8 mouse cellular contexts compared by ENCODE assay signal in the genomic region with DNA sequence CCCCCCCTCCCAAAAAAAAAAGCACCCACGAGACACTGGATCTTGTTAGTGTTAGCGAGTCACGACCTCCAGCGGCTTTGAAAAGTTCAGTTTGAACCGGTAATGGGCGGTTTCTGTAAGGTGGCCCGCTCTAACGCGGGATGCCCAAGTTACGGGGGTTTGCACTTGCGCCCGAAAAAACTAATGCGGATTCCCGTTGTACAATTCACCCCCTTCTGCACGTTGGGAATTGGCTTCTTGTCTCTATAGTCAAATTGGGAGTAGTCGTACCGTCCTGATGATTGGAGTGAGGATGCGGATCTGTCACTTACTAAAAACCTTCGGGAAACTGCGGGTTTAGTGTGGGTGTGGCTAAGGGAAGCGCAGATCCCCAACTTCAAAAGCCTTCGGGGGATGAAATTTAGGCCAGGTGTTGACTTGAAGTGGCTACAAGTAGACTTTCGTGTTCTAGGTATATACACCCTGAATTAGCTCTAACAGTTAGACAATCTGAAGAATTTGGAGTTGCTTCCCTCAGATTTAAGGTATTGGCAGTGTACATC. TPM values are rescaled to one million over a fixed set of nuclear protein-coding genes. Genes with fewer than 3 reads are reported as not detected.
DNase-seq lines count a peak whose midpoint lies in the region; ATAC-seq and TF ChIP-seq lines count a peak whose summit lies in the region.

No protein-coding gene starts in this region.

- peak overlapping the region; percentile 49 for H3K4me2 ChIP-seq in kidney, embryonic 14.5 days (replicated peaks; ENCODE audit: low read depth, low read length)
- peak overlapping the region; percentile 70 for H3K4me2 ChIP-seq in intestine, embryonic 15.5 days (replicated peaks)
- peak overlapping the region; percentile 89 for H3K4me2 ChIP-seq in midbrain, embryonic 14.5 days (ENCODE audit: low read length)

- H3K27me3 ChIP-seq in kidney, embryonic 14.5 days (ENCODE audit: control insufficient read depth, insufficient read depth, low read length): no peaks in the 10 kb centered on the region
- H3K27me3 ChIP-seq in intestine, embryonic 15.5 days (replicated peaks): no peaks in the 10 kb centered on the region
- no peaks in the 10 kb centered on the region for H3K27me3 ChIP-seq in midbrain, embryonic 14.5 days (ENCODE audit: control insufficient read depth, insufficient read depth, low read length)

- H3K27ac ChIP-seq in kidney, embryonic 14.5 days (ENCODE audit: low read depth, low read length): peak overlapping the region; percentile 85; the same call in 1 of the 2 replicates
- H3K27ac ChIP-seq in embryonic fibroblast, embryonic 13.5 days (ENCODE audit: insufficient read depth, low read length): no peak overlapping the region
- peak overlapping the region; percentile 92; the same call in 1 of the 2 replicates for H3K27ac ChIP-seq in intestine, embryonic 15.5 days
- H3K27ac ChIP-seq in midbrain, embryonic 14.5 days (replicated peaks; ENCODE audit: low read depth, low read length): no peak overlapping the region

- peak; percentile 24; the same call in 1 of the 2 replicates for ATAC-seq in kidney, embryonic 14.5 days (ENCODE audit: low FRiP score, low TSS enrichment)
- ATAC-seq in intestine, embryonic 15.5 days: no peak; the same call in 1 of the 2 replicates
- ATAC-seq in midbrain, embryonic 14.5 days (ENCODE audit: low FRiP score, low TSS enrichment): no peak

- TF ChIP-seq CTCF in embryonic fibroblast, embryonic 13.5 days (IDR thresholded peaks at IDR 0.05; ENCODE audit: borderline replicate concordance, insufficient read depth, low read length): no peak

- H3K4me3 ChIP-seq in kidney, embryonic 14.5 days (ENCODE audit: low read length): peak overlapping the region; percentile 68
- H3K4me3 ChIP-seq in embryonic fibroblast, embryonic 13.5 days (ENCODE audit: insufficient read depth, low read length): peak overlapping the region; percentile 87
- H3K4me3 ChIP-seq in intestine, embryonic 15.5 days (replicated peaks): peak overlapping the region; percentile 77
- H3K4me3 ChIP-seq in midbrain, embryonic 14.5 days (replicated peaks; ENCODE audit: low read depth, low read length): peak overlapping the region; percentile 96

- H3K9me3 ChIP-seq in kidney, embryonic 14.5 days (ENCODE audit: control insufficient read depth, low read length): no peaks in the 10 kb centered on the region
- H3K9me3 ChIP-seq in intestine, embryonic 15.5 days: no peaks in the 10 kb centered on the region
- no peaks in the 10 kb centered on the region for H3K9me3 ChIP-seq in midbrain, embryonic 14.5 days (ENCODE audit: control insufficient read depth, low read length)

- under 1% methylated on average over 23 of the region's 23 CpGs for WGBS in kidney, embryonic 14.5 days
- WGBS in intestine, embryonic 15.5 days: 1% methylated on average over 23 of the region's 23 CpGs
- 2% methylated on average over 23 of the region's 23 CpGs for WGBS in midbrain, embryonic 14.5 days

- DNase-seq in kidney, postnatal 10 days: no peak
- peak; percentile 19 for DNase-seq in Muller cell, postnatal 12 days (ENCODE audit: inconsistent ontology term)
- DNase-seq in midbrain, embryonic 14.5 days: peak; percentile 66
- DNase-seq in thymus, postnatal 25 days: peak; percentile 52
- no peak for DNase-seq in left cerebral cortex, adult 11 months (ENCODE audit: low spot score)

- H3K4me1 ChIP-seq in kidney, embryonic 14.5 days (ENCODE audit: control insufficient read depth, insufficient read depth, low read length): peaks cover 3% of the 10 kb centered on the region; the same call in 1 of the 2 replicates
- no peaks in the 10 kb centered on the region for H3K4me1 ChIP-seq in embryonic fibroblast, embryonic 13.5 days (ENCODE audit: control insufficient read depth, insufficient read depth, low read length)
- peaks cover 3% of the 10 kb centered on the region; the same call in 1 of the 2 replicates for H3K4me1 ChIP-seq in intestine, embryonic 15.5 days (replicated peaks)
- H3K4me1 ChIP-seq in midbrain, embryonic 14.5 days (ENCODE audit: control insufficient read depth, insufficient read depth, low read length): peaks cover 5% of the 10 kb centered on the region

- H3K36me3 ChIP-seq in kidney, embryonic 14.5 days (ENCODE audit: control insufficient read depth, insufficient read depth, low read length): peaks cover 20% of the 10 kb centered on the region; the same call in 1 of the 2 replicates
- no peaks in the 10 kb centered on the region for H3K36me3 ChIP-seq in intestine, embryonic 15.5 days
- peaks cover 31% of the 10 kb centered on the region for H3K36me3 ChIP-seq in midbrain, embryonic 14.5 days (ENCODE audit: control insufficient read depth, insufficient read depth, low read length)

- peak overlapping the region; percentile 81 for H3K9ac ChIP-seq in kidney, embryonic 14.5 days (ENCODE audit: low read depth, low read length)
- peak overlapping the region; percentile 89 for H3K9ac ChIP-seq in intestine, embryonic 15.5 days
- peak overlapping the region; percentile 78 for H3K9ac ChIP-seq in midbrain, embryonic 14.5 days (replicated peaks; ENCODE audit: low read length)

- TF ChIP-seq POLR2A in embryonic fibroblast, embryonic 13.5 days (IDR thresholded peaks at IDR 0.05; ENCODE audit: low read depth, low read length): no peak

RNA-seq across cellular contexts. Expression of a gene that starts 0.8 kb away (rescaled TPM):
- polyA plus RNA-seq in kidney, embryonic 14.5 days (2014; fragmentation: Nextera tagmentation; extraction: Ambion mirVana): 88.2 and 98.4 TPM in 2 replicates
- 49.1 and 50.9 TPM in 2 replicates for polyA plus RNA-seq in embryonic fibroblast, embryonic 13.5 days (2011; ENCODE audit: insufficient read length, low read depth, missing spikeins)
- 57.5 and 60.6 TPM in 2 replicates for polyA plus RNA-seq in intestine, embryonic 15.5 days (2015; fragmentation: Nextera tagmentation; extraction: Ambion mirVana)
- 68.3 and 74.3 TPM in 2 replicates for polyA plus RNA-seq in midbrain, embryonic 14.5 days (2014; fragmentation: Nextera tagmentation; extraction: Ambion mirVana)

RNA-seq across cellular contexts. Expression of a gene that starts 17.2 kb away (rescaled TPM):
- polyA plus RNA-seq in kidney, embryonic 14.5 days (2014; fragmentation: Nextera tagmentation; extraction: Ambion mirVana): 0.16 TPM in 1 of 2 replicates, not detected in the other
- polyA plus RNA-seq in embryonic fibroblast, embryonic 13.5 days (2011; ENCODE audit: insufficient read length, low read depth, missing spikeins): 0.44 and 1.9 TPM in 2 replicates
- 0.08 and 0.16 TPM in 2 replicates for polyA plus RNA-seq in intestine, embryonic 15.5 days (2015; fragmentation: Nextera tagmentation; extraction: Ambion mirVana)
- 0.18 TPM in 1 of 2 replicates, not detected in the other for polyA plus RNA-seq in midbrain, embryonic 14.5 days (2014; fragmentation: Nextera tagmentation; extraction: Ambion mirVana)

RNA-seq across cellular contexts. Expression of a gene that starts 41.2 kb away (rescaled TPM):
- polyA plus RNA-seq in kidney, embryonic 14.5 days (2014; fragmentation: Nextera tagmentation; extraction: Ambion mirVana): not detected in 2 replicates
- not detected in 2 replicates for polyA plus RNA-seq in embryonic fibroblast, embryonic 13.5 days (2011; ENCODE audit: insufficient read length, low read depth, missing spikeins)
- not detected in 2 replicates for polyA plus RNA-seq in intestine, embryonic 15.5 days (2015; fragmentation: Nextera tagmentation; extraction: Ambion mirVana)
- not detected in 2 replicates for polyA plus RNA-seq in midbrain, embryonic 14.5 days (2014; fragmentation: Nextera tagmentation; extraction: Ambion mirVana)

RNA-seq across cellular contexts. Expression of a gene that starts 48.2 kb away (rescaled TPM):
- polyA plus RNA-seq in kidney, embryonic 14.5 days (2014; fragmentation: Nextera tagmentation; extraction: Ambion mirVana): 0.24 and 0.58 TPM in 2 replicates
- polyA plus RNA-seq in embryonic fibroblast, embryonic 13.5 days (2011; ENCODE audit: insufficient read length, low read depth, missing spikeins): not detected in 2 replicates
- polyA plus RNA-seq in intestine, embryonic 15.5 days (2015; fragmentation: Nextera tagmentation; extraction: Ambion mirVana): 0.25 and 0.40 TPM in 2 replicates
- polyA plus RNA-seq in midbrain, embryonic 14.5 days (2014; fragmentation: Nextera tagmentation; extraction: Ambion mirVana): not detected in 2 replicates

Comparison
In these comparisons a context has a peak if more than half of its experiments do, and no peak if none do; other contexts are left out.
1. H3K27ac ChIP-seq: peak in kidney, embryonic 14.5 days (single experiment) and intestine, embryonic 15.5 days (single experiment); none in embryonic fibroblast, embryonic 13.5 days (single experiment) and midbrain, embryonic 14.5 days (single experiment).
2. DNase-seq: peak in Muller cell, postnatal 12 days (single experiment), midbrain, embryonic 14.5 days (single experiment) and thymus, postnatal 25 days (single experiment); none in kidney, postnatal 10 days (single experiment) and left cerebral cortex, adult 11 months (single experiment).
3. Peak in every context shown above with its lines, with median percentiles within 50 percentile points of each other: H3K4me2 ChIP-seq, H3K4me3 ChIP-seq and H3K9ac ChIP-seq.